Mouse (Mus musculus): Measurements from ENCODE around the gene Mefv. TPM values are rescaled to one million over a fixed set of nuclear protein-coding genes. Genes with fewer than 3 reads are reported as not detected.

The Mefv gene
- total RNA-seq (2014; rRNA removed): 0.20 and 0.46 TPM in 2 replicates
- polyA plus RNA-seq (2012; rRNA removed): 0.02 and 0.09 TPM in 2 replicates

DNA sequence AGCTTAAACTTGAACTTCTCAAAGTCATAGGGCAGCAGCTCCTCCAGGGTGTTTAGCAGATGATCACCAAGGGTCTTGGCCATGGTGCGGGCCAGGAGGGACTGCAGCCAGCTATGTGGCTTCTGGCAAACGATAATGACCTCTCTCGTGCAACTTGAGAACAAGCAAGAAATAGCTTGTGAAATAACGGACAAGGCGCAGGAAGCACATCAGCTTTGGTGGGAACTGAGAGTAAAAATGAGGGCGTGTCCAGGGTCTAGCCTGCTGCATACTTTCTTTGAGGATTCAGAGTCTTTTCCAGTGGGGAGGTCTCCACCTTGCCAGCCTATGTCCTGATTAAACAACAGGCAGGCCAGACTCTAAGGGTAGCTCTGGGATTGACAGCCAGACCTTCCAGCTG is at the start of gene Mefv:
Gene Mefv, minus strand, starts transcription at position 118 of the 400 bp plus-strand sequence.
- H3K79me2 ChIP-seq (ENCODE audit: control insufficient read depth, insufficient read depth, low read length): no peaks in the 10 kb centered on the region
- 79% methylated on average over 6 of the region's 6 CpGs for WGBS
- TF ChIP-seq POLR2A (IDR thresholded peaks at IDR 0.05; ENCODE audit: extremely low read depth, insufficient read depth, low read length) (no peak), CTCF (IDR thresholded peaks at IDR 0.05; ENCODE audit: low read depth, low read length) (no peak)
- H3K4me3 ChIP-seq (ENCODE audit: insufficient read depth, low read depth, low read length): no peak within 1 kb of the TSS
- DNase-seq (ENCODE audit: extremely low read depth, low read depth, low spot score): no peak
- H3K9ac ChIP-seq (ENCODE audit: low read depth, low read length): no peak within 1 kb of the TSS
- no peak within 1 kb of the TSS for H3K27ac ChIP-seq (replicated peaks; ENCODE audit: insufficient read depth, low read depth, low read length)
- no peaks in the 10 kb centered on the region for H3K4me1 ChIP-seq (ENCODE audit: control insufficient read depth, insufficient read depth, low read length)
- no peaks in the 10 kb centered on the region for H3K36me3 ChIP-seq (ENCODE audit: control insufficient read depth, insufficient read depth, low read length)
- H3K27me3 ChIP-seq (ENCODE audit: control insufficient read depth, insufficient read depth, low read length): no peaks in the 10 kb centered on the region; the same call in 1 of the 2 replicates

- 97% methylated on average over 3 of the region's 3 CpGs for WGBS
- no peak for DNase-seq (ENCODE audit: extremely low read depth, low read depth, low spot score)
- peaks cover 54% of the 10 kb centered on the region for H3K36me3 ChIP-seq (ENCODE audit: control insufficient read depth, insufficient read depth, low read length)
These were observed 31.1 kb upstream of the Mefv start for GRCm38 (mm10) chr16:3748976-3749375.

DNA sequence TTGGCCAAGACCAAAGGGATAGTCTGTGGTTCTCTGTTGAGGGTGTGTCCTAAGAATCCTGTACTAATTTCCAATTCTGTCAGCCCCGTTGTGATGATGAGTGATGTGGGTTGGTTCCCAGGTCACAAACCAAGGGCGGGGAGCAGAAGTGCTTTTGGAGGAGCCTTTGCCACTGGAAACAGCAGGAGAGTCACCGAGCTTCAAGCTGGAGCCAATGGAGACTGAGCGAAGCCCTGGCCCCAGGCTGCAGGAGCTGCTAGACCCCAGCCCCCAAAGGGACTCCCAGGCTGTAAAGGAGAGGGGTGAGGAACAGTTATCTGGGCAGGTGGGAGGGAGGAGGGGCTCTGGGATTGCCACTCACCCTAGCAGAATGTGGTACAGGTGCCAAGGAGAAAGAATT is 27.8 kb upstream of the Mefv start:
- Histone ChIP-seq H3K27ac (replicated peaks; ENCODE audit: insufficient read depth, low read depth, low read length) (no peak overlapping the region), H3K9ac (ENCODE audit: low read depth, low read length) (no peak overlapping the region), H3K36me3 (ENCODE audit: control insufficient read depth, insufficient read depth, low read length) (peaks cover 39% of the 10 kb centered on the region), H3K27me3 (ENCODE audit: control insufficient read depth, insufficient read depth, low read length) (no peaks in the 10 kb centered on the region), H3K4me1 (ENCODE audit: control insufficient read depth, insufficient read depth, low read length) (peaks cover 7% of the 10 kb centered on the region; the same call in 1 of the 2 replicates), H3K79me2 (ENCODE audit: control insufficient read depth, insufficient read depth, low read length) (peaks cover 14% of the 10 kb centered on the region; the same call in 1 of the 2 replicates), H3K4me3 (ENCODE audit: insufficient read depth, low read depth, low read length) (no peak overlapping the region)
- TF ChIP-seq CTCF (IDR thresholded peaks at IDR 0.05; ENCODE audit: low read depth, low read length) (no peak), POLR2A (IDR thresholded peaks at IDR 0.05; ENCODE audit: extremely low read depth, insufficient read depth, low read length) (no peak)
- no peak for DNase-seq (ENCODE audit: extremely low read depth, low read depth, low spot score)
- 93% methylated on average over 4 of the region's 4 CpGs for WGBS

More at GRCm38 (mm10) chr16:3748976-3749375, 31.1 kb upstream of the Mefv start:
- Histone ChIP-seq H3K27me3 (ENCODE audit: control insufficient read depth, insufficient read depth, low read length) (no peaks in the 10 kb centered on the region), H3K79me2 (ENCODE audit: control insufficient read depth, insufficient read depth, low read length) (peaks cover 14% of the 10 kb centered on the region; the same call in 1 of the 2 replicates), H3K9ac (ENCODE audit: low read depth, low read length) (no peak overlapping the region), H3K27ac (replicated peaks; ENCODE audit: insufficient read depth, low read depth, low read length) (no peak overlapping the region), H3K4me3 (ENCODE audit: insufficient read depth, low read depth, low read length) (no peak overlapping the region), H3K4me1 (ENCODE audit: control insufficient read depth, insufficient read depth, low read length) (peaks cover 4% of the 10 kb centered on the region; the same call in 1 of the 2 replicates)
- TF ChIP-seq POLR2A (IDR thresholded peaks at IDR 0.05; ENCODE audit: extremely low read depth, insufficient read depth, low read length): no peak
- TF ChIP-seq CTCF (IDR thresholded peaks at IDR 0.05; ENCODE audit: low read depth, low read length): no peak

GRCm38 (mm10) chr16:3744186-3744700 is 26.3 kb upstream of the Mefv start:
- no peak for DNase-seq (ENCODE audit: extremely low read depth, low read depth, low spot score)
- Histone ChIP-seq H3K27ac (replicated peaks; ENCODE audit: insufficient read depth, low read depth, low read length) (peak overlapping the region; percentile 73), H3K4me3 (ENCODE audit: insufficient read depth, low read depth, low read length) (peak overlapping the region; percentile 79), H3K27me3 (ENCODE audit: control insufficient read depth, insufficient read depth, low read length) (no peaks in the 10 kb centered on the region), H3K4me1 (ENCODE audit: control insufficient read depth, insufficient read depth, low read length) (peaks cover 7% of the 10 kb centered on the region; the same call in 1 of the 2 replicates), H3K79me2 (ENCODE audit: control insufficient read depth, insufficient read depth, low read length) (peaks cover 14% of the 10 kb centered on the region; the same call in 1 of the 2 replicates), H3K9ac (ENCODE audit: low read depth, low read length) (peak overlapping the region; percentile 73), H3K36me3 (ENCODE audit: control insufficient read depth, insufficient read depth, low read length) (peaks cover 26% of the 10 kb centered on the region)
- WGBS: under 1% methylated on average over 32 of the region's 32 CpGs
- TF ChIP-seq POLR2A (IDR thresholded peaks at IDR 0.05; ENCODE audit: extremely low read depth, insufficient read depth, low read length): no peak
- TF ChIP-seq CTCF (IDR thresholded peaks at IDR 0.05; ENCODE audit: low read depth, low read length): no peak

DNA sequence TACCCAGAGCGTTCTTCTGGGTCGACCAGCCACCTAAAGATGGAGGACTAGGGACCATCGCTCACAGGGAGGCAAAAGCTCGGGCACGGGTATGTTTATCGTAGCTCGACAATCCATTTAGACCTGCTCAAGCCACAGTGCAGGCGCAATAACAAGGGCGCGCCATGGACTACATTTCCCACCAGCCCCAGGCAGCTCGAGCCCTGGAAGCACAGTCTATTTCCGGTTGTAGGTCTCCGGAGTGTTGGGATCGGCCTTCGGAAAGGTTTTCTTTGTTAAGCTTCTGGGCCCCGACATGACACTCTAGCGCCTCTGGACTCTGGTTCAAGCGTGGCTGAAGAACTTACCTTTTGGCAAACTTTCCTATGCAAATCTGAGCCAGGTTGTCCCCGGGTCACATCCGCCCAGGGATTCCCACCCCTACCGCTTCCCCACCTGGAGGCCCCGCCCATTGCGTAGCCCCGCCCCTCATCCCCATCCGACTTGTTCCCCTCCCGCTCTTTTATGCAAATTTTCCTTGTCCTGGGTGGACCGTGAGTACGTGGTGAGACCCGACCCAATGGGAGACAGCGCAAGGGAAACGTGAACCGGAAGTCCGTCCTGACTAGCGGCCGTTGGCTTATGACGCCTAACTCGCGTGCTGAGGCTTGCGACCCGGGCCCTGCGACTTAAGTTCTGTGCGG is 25.7 kb upstream of the Mefv start, which contains the start of gene Zfp263:
Gene Zfp263, plus strand, starts transcription at position 591 of the 683 bp plus-strand sequence.
- peak within 1 kb of the TSS; percentile 79 for H3K4me3 ChIP-seq (ENCODE audit: insufficient read depth, low read depth, low read length)
- under 1% methylated on average over 42 of the region's 42 CpGs for WGBS
- peaks cover 20% of the 10 kb centered on the region for H3K36me3 ChIP-seq (ENCODE audit: control insufficient read depth, insufficient read depth, low read length)
- peak within 1 kb of the TSS; percentile 73 for H3K9ac ChIP-seq (ENCODE audit: low read depth, low read length)
- TF ChIP-seq CTCF (IDR thresholded peaks at IDR 0.05; ENCODE audit: low read depth, low read length): no peak
- TF ChIP-seq POLR2A (IDR thresholded peaks at IDR 0.05; ENCODE audit: extremely low read depth, insufficient read depth, low read length): peak; percentile 58; the same call in 1 of the 2 replicates
- H3K4me1 ChIP-seq (ENCODE audit: control insufficient read depth, insufficient read depth, low read length): peaks cover 7% of the 10 kb centered on the region; the same call in 1 of the 2 replicates
- H3K27me3 ChIP-seq (ENCODE audit: control insufficient read depth, insufficient read depth, low read length): no peaks in the 10 kb centered on the region
- peak within 1 kb of the TSS; percentile 82 for H3K27ac ChIP-seq (replicated peaks; ENCODE audit: insufficient read depth, low read depth, low read length)
- peaks cover 14% of the 10 kb centered on the region; the same call in 1 of the 2 replicates for H3K79me2 ChIP-seq (ENCODE audit: control insufficient read depth, insufficient read depth, low read length)
- peak; percentile 99 for DNase-seq (ENCODE audit: extremely low read depth, low read depth, low spot score)
